Mouse (Mus musculus) liver (tissue): Measurements from ENCODE around the gene Ppfia3.

Experiments used
- DNase-seq: peaks from one replicate; pipeline ENCODE4 v3.0.0-alpha.2; 2020; ENCODE audit warnings: mixed read lengths

The Ppfia3 gene

DNA sequence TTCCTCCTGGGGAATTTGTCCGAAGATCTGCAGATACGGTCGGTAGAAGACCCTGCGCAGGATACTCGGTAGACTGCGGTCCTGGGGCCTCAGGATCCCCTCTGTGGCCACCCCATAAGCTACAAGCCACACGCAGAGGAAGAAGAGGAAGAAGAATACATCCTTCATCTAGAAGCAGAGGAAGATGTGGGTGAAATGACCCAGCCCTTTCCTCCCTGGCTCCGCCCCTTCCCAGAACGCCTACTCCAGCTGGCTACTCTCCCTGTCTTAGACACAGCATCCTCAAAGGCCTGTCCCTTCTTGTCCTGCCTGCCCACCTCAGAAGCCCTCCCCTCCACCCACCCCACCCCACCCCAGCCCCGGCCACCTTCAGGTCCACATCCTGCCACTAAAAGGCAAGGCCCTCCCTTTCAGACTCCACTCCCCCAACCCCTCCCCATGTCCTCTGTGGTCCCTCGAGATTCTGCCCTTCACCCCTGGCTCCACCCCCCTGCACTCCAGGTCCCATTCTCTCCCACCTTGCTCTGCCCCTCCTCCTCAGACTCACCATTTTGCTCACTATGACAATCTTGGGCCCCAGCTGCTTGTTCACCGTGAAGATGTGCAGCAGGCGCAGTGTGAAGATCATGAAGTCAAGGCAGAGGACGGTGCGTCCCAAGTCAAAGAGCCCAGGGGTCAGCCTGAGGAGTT is 58.1 kb downstream of the Ppfia3 start:
- peak; percentile 16 for DNase-seq

DNA sequence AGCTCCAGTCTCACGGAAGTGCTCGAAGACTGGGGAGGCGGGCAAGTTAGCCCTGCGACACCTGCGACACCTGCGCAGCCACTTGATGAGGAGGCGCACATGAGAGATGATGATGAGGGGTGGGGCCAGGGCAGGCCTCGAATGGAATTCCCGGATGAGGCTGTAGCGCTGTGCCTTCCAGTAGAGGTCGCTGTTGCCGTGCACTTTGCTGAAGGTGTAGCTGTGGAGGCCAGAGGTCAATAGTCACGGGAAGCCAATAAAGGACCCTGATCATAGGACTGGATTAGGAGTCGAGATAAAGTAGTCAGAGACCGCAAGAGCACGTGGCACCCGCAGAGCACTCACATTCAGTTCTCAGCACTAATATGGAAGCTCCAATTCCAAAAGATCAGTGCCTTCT is 61.5 kb downstream of the Ppfia3 start:
- DNase-seq: peak; percentile 72

- no peak for DNase-seq
Measured at GRCm38 (mm10) chr7:45304869-45305268, 62.0 kb downstream of the Ppfia3 start.

GRCm38 (mm10) chr7:45302626-45303025 is 64.2 kb downstream of the Ppfia3 start:
- no peak for DNase-seq

DNA sequence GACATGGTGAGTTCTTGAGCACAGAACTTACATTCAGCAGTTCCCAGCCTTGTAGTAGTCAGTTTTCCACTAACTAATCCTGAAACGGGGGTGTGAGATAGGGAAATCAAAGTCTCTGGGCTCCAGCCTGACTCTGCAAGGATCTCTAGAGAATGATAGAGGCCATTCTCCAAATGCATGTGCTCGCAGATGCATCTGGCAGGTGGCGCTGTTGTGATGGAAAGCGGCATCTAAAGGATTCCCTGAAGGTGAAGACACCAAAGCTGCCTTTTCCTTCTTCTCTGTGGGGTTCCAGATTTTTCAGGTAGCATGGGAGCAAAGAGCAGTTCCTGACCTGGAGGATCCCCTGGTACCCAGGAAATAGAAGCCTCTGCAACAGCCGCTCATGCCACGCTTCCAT is 66.5 kb downstream of the Ppfia3 start:
- DNase-seq: peak; percentile 61

DNA sequence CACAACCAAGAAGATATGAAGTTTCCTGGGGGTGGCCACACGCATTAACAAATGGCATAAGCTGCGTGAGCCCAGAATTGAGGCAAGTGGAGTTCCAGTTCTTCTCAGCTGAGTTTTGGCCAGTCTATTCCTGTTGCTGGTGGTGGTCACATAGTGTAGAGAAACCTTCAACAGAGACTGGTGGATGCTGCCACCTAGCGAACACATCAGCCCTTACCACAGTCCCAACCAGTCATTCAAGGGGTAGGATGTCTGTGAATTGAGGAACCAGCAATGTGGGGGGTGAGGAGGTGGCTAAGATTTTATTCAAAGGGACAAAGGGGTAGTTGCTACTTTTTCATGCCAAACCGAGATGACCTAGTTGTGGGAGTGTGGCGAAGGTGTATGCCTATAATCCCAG is 67.1 kb downstream of the Ppfia3 start:
- peak; percentile 58 for DNase-seq

GRCm38 (mm10) chr7:45297563-45297962 is 69.3 kb downstream of the Ppfia3 start:
- no peak for DNase-seq

GRCm38 (mm10) chr7:45296626-45297025 is 70.2 kb downstream of the Ppfia3 start:
- DNase-seq: no peak
